Mouse (Mus musculus): Measurements from ENCODE around the gene Rbks. TPM values are rescaled to one million over a fixed set of nuclear protein-coding genes. Genes with fewer than 3 reads are reported as not detected.

Gene Rbks
- 1.6 and 2.2 TPM in 2 replicates for total RNA-seq (2014; rRNA removed)
- polyA plus RNA-seq (2015; fragmentation: Nextera tagmentation; extraction: Ambion mirVana) = 2.9 and 3.0 TPM in 2 replicates

DNA sequence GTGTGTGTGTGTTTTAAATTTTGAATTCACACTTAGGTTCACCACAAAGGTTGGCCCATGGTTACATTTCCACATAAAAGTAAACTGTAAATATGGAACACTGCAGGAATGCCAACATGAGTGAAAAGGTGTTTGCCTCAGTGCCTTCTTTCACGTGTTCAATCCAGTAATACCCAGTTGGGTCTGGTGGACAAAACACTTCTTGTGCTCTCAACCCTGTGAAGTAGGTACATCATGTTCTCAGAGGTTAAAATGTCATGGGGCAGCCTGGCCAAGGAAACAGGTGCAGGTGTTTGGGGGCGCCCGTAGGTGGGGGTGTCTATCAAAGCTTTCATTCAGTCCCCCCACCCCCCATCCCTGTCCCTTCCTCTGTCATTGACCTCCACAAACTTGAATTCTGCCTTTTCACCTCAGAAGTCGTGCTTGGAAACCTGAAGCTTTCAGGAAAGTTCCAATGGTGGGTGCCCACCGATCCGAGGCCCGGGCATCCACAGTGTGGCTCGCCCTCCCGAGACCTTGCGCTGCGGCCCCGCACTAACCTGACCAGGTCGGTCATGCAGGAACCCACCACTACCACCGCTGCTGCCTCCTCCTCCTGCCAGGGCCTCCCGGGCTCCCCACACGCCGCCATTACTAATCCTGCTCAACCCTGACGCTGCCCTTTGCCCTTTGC, at the start of gene Rbks:
TSS of gene Rbks (minus strand) at position 657 of the 673 bp plus-strand sequence.
- Histone ChIP-seq H3K27me3 (ENCODE audit: insufficient read depth, low read length) (no peaks in the 10 kb centered on the region), H3K4me2 (ENCODE audit: low read depth, low read length, poor library complexity, severe bottlenecking) (peak within 1 kb of the TSS; percentile 72), H3K27ac (ENCODE audit: low read depth, low read length) (peak within 1 kb of the TSS; percentile 74), H3K9ac (replicated peaks; ENCODE audit: low read length, poor library complexity, severe bottlenecking) (peak within 1 kb of the TSS; percentile 76), H3K9me3 (ENCODE audit: low read length) (no peaks in the 10 kb centered on the region), H3K36me3 (ENCODE audit: insufficient read depth, low read length) (no peaks in the 10 kb centered on the region), H3K4me1 (ENCODE audit: insufficient read depth, low read length) (0 out of 2 replicates have a peak, but pooled peaks cover 4% of the 10 kb centered on the region), H3K4me3 (ENCODE audit: low read depth, low read length) (peak within 1 kb of the TSS; percentile 70)
- peak; percentile 1; the same call in 1 of the 2 replicates for ATAC-seq (ENCODE audit: low FRiP score)
- WGBS = 7% methylated on average over 18 of the region's 18 CpGs
- no peak for TF ChIP-seq CTCF (IDR thresholded peaks at IDR 0.05)
- no peak for DNase-seq (ENCODE audit: low spot score)

DNA sequence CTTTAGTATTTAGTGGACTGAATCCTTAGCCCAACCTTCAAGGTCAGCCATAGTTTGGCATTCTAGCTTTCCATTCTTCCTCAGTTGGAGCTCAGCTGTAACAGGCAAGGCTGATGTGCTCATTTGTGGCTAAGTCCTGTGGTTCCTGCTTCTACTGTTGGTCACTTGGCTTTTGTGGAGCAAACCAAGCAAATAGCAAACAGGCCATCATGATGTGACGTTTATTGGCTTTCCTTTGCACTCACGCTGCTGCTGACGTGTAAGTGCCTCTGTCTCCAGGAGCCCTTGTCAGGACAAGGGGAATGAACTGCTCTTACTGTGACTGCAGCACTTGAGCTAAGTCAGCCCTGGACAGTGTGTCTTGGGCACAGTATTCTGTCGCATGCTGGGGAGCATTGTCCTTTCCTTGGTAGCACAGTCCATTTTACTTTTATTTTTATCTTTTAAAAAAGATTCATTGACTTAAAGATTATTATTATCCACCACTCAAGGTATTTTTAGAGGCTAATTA, 45.1 kb upstream of the Rbks start:
- WGBS = 71% methylated on average over 4 of the region's 4 CpGs
- no peak overlapping the region for H3K9ac ChIP-seq (replicated peaks; ENCODE audit: low read length, poor library complexity, severe bottlenecking)
- no peaks in the 10 kb centered on the region for H3K4me1 ChIP-seq (ENCODE audit: insufficient read depth, low read length)
- H3K4me3 ChIP-seq (ENCODE audit: low read depth, low read length) = no peak overlapping the region
- H3K9me3 ChIP-seq (ENCODE audit: low read length) = no peaks in the 10 kb centered on the region
- ATAC-seq (ENCODE audit: low FRiP score) = no peak
- no peak for DNase-seq (ENCODE audit: low spot score)
- H3K4me2 ChIP-seq (ENCODE audit: low read depth, low read length, poor library complexity, severe bottlenecking) = no peak overlapping the region
- TF ChIP-seq CTCF (IDR thresholded peaks at IDR 0.05) = no peak
- H3K27me3 ChIP-seq (ENCODE audit: insufficient read depth, low read length) = no peaks in the 10 kb centered on the region
- no peaks in the 10 kb centered on the region for H3K36me3 ChIP-seq (ENCODE audit: insufficient read depth, low read length)
- no peak overlapping the region for H3K27ac ChIP-seq (ENCODE audit: low read depth, low read length)

GRCm38 (mm10) chr5:31741931-31742330, 44.5 kb upstream of the Rbks start:
- Histone ChIP-seq H3K9ac (replicated peaks; ENCODE audit: low read length, poor library complexity, severe bottlenecking) (no peak overlapping the region), H3K27ac (ENCODE audit: low read depth, low read length) (no peak overlapping the region), H3K36me3 (ENCODE audit: insufficient read depth, low read length) (no peaks in the 10 kb centered on the region), H3K4me3 (ENCODE audit: low read depth, low read length) (no peak overlapping the region), H3K27me3 (ENCODE audit: insufficient read depth, low read length) (no peaks in the 10 kb centered on the region), H3K4me2 (ENCODE audit: low read depth, low read length, poor library complexity, severe bottlenecking) (no peak overlapping the region), H3K9me3 (ENCODE audit: low read length) (no peaks in the 10 kb centered on the region), H3K4me1 (ENCODE audit: insufficient read depth, low read length) (no peaks in the 10 kb centered on the region)
- DNase-seq (ENCODE audit: low spot score) (no peak), ATAC-seq (ENCODE audit: low FRiP score) (no peak)
- no peak for TF ChIP-seq CTCF (IDR thresholded peaks at IDR 0.05)
- 93% methylated on average over 1 of the region's 1 CpGs for WGBS

GRCm38 (mm10) chr5:31732644-31733338, 35.4 kb upstream of the Rbks start:
- DNase-seq (ENCODE audit: low spot score) = no peak
- WGBS = 47% methylated on average over 3 of the region's 3 CpGs
- Histone ChIP-seq H3K9ac (replicated peaks; ENCODE audit: low read length, poor library complexity, severe bottlenecking) (no peak overlapping the region), H3K27me3 (ENCODE audit: insufficient read depth, low read length) (no peaks in the 10 kb centered on the region), H3K4me3 (ENCODE audit: low read depth, low read length) (no peak overlapping the region), H3K27ac (ENCODE audit: low read depth, low read length) (no peak overlapping the region), H3K4me2 (ENCODE audit: low read depth, low read length, poor library complexity, severe bottlenecking) (no peak overlapping the region), H3K36me3 (ENCODE audit: insufficient read depth, low read length) (no peaks in the 10 kb centered on the region), H3K9me3 (ENCODE audit: low read length) (no peaks in the 10 kb centered on the region), H3K4me1 (ENCODE audit: insufficient read depth, low read length) (no peaks in the 10 kb centered on the region)
- no peak for ATAC-seq (ENCODE audit: low FRiP score)
- TF ChIP-seq CTCF (IDR thresholded peaks at IDR 0.05) = no peak

- Histone ChIP-seq H3K4me1 (ENCODE audit: insufficient read depth, low read length) (no peaks in the 10 kb centered on the region), H3K27me3 (ENCODE audit: insufficient read depth, low read length) (no peaks in the 10 kb centered on the region), H3K4me2 (ENCODE audit: low read depth, low read length, poor library complexity, severe bottlenecking) (no peak overlapping the region), H3K9ac (replicated peaks; ENCODE audit: low read length, poor library complexity, severe bottlenecking) (no peak overlapping the region), H3K36me3 (ENCODE audit: insufficient read depth, low read length) (no peaks in the 10 kb centered on the region), H3K9me3 (ENCODE audit: low read length) (no peaks in the 10 kb centered on the region), H3K27ac (ENCODE audit: low read depth, low read length) (no peak overlapping the region), H3K4me3 (ENCODE audit: low read depth, low read length) (no peak overlapping the region)
- DNase-seq (ENCODE audit: low spot score) = no peak
- 86% methylated on average over 5 of the region's 5 CpGs for WGBS
- ATAC-seq (ENCODE audit: low FRiP score) = no peak
- no peak for TF ChIP-seq CTCF (IDR thresholded peaks at IDR 0.05)
These were observed 30.0 kb upstream of the Rbks start for GRCm38 (mm10) chr5:31727456-31727855.

- H3K27ac ChIP-seq (ENCODE audit: low read depth, low read length) = no peak overlapping the region
- no peak overlapping the region for H3K4me2 ChIP-seq (ENCODE audit: low read depth, low read length, poor library complexity, severe bottlenecking)
- no peaks in the 10 kb centered on the region for H3K9me3 ChIP-seq (ENCODE audit: low read length)
- no peaks in the 10 kb centered on the region for H3K4me1 ChIP-seq (ENCODE audit: insufficient read depth, low read length)
- H3K27me3 ChIP-seq (ENCODE audit: insufficient read depth, low read length) = no peaks in the 10 kb centered on the region
- H3K36me3 ChIP-seq (ENCODE audit: insufficient read depth, low read length) = no peaks in the 10 kb centered on the region
- H3K4me3 ChIP-seq (ENCODE audit: low read depth, low read length) = no peak overlapping the region
- DNase-seq (ENCODE audit: low spot score) (no peak), ATAC-seq (ENCODE audit: low FRiP score) (no peak)
- WGBS = 93% methylated on average over 2 of the region's 2 CpGs
- no peak overlapping the region for H3K9ac ChIP-seq (replicated peaks; ENCODE audit: low read length, poor library complexity, severe bottlenecking)
- no peak for TF ChIP-seq CTCF (IDR thresholded peaks at IDR 0.05)
These were observed 28.5 kb upstream of the Rbks start for GRCm38 (mm10) chr5:31725885-31726284.
